Mouse (Mus musculus) urinary bladder, postnatal 4 days (tissue): ENCODE data around the gene Prss36.
"Not testable (repeated sequence)": the region's sequence is repeated elsewhere in the genome, so short reads cannot be mapped to it uniquely, and the experiment has no call there.

ENCODE experiments used
- DNase-seq, 2 experiments: peaks; one replicate each; pipeline ENCODE4 v3.0.0; 2021 to 2022; ENCODE audit warnings: low spot score in 2 of 2

Prss36 gene

DNA sequence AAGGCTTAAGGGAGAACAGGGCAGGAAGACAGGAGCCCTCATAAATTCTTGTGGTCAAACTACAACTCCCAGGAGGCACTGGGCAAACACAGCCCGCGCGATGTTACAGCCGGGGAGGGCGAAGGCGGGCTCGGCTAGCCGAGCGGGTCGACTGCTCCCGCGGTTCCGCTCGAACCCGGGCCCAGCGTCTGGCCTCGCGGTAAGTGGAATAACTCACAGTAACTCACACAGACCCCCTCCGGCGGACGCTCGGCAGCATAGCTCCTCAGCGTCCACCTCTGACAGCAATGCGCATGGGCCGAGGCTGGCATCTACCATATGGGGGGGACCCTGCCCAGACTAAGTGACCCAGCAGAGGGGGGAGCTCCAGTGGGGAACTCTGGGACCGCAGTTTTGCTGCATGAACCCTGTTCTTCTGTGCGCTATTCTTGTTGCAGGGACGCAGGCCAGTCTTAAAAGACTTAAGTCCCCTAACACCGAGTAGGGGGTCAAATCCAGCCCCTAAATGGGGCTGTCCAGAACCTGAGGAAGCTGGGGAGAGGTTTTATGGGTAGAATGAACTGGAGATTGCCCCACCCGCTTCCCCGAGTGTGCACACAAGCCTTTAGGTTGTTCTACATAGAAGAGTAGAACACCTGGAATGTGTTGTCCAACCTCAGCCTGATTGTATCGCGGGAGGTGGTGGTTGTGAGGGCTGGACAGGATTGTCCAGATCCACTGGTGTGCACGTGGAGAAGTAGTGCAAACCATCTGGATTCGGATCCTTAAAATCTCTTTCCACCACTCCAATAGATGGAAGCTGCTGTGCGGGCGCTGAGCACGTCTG is 42.3 kb downstream of the Prss36 start, which contains the start of gene Bckdk:
Gene Bckdk, plus strand, starts transcription at position 112 of the 826 bp plus-strand sequence.
- peak; percentile 77 to 83 for DNase-seq

DNA sequence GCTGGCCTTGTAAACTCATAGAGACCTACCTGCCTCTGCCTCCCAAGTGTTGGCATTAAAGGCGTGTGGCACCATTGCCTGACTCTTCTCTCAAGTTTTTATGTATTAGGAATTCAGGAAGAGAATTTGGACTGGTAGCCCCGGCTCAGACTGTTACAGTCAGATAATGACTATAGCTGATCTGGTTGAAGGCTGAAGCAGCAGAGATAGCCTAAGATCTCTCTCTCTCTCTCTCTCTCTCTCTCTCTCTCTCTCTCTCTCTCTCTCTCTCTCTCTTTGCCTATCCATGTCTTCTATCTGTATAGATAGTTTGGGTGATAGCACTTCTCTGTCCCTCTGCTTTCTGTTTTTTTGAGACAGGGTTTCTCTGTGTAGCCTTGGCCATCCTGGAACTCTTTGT is 44.8 kb downstream of the Prss36 start:
- DNase-seq: no peak

DNA sequence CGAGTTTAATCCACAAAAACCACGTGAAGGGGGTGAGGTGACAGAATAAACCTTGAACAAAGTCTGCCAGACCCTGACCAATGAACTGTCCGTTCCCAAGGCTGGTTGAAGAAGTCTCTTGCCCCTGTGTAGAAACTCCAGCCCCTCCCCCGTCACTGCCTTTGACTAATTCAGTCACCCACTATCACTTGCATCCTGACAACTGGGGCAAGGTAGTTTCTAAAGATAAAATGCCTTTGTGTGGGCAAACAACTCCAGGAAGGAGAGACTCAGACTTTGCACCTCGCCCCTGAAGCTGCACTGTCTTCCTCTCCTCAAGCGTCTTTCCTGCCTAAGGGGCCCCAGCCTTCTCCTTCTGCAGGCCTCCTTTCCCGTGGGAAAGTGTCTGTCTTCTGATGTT is 46.5 kb downstream of the Prss36 start:
- no peak for DNase-seq

DNA sequence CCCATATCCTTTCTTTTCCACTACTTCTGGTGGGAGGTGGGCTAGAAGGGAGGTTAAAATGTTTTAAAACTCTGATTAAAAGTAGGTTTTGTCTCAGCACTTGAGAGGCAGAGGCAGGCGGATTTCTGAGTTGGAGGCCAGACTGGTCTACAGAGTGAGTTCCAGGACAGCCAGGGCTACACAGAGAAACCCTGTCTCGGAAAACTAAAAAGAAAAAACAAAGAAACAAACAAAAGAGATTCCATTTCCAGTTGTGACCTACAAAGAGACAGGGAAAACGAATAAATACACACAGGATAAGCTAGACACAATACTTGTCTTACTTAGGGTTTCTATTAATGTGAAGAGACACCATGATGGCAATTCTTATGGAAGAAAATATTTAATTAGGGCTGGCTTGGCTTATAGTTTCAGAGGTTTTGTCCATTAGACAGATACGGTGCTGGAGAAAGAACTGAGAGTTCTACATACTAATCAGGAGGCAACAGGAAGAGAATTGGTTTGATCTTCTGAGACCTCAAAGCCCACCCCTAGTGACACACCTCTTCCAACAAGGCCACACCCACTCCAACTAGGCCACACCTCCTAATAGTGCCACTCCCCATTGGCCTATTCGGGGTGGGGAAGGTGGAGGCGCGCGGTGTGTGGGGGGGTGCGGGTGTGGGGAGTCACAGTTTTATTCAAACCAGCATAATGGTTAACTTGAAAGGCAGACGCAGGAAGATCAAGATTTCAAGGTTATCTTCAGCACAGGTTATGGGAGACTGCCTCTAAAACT is 48.2 kb downstream of the Prss36 start:
- DNase-seq: no peak

DNA sequence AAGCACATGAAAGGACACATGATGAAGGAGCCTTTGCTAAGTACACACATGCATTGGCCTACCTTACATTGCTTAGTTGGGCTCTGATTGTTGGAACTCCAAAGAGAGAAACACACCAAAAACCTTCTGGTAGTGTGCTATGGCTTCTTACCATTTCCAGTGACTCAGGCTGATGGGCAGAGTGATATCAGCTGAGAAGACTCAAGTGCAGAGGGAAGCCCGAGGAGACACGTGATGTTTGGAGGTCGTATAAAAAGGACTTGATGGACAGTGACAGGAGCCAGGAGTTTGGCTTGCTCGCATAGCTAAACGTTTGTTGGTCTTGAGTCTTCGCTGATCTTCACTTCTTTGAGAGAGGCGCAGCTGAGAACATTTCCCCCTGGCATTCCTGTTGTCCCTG is 49.0 kb downstream of the Prss36 start:
- no peak for DNase-seq

DNA sequence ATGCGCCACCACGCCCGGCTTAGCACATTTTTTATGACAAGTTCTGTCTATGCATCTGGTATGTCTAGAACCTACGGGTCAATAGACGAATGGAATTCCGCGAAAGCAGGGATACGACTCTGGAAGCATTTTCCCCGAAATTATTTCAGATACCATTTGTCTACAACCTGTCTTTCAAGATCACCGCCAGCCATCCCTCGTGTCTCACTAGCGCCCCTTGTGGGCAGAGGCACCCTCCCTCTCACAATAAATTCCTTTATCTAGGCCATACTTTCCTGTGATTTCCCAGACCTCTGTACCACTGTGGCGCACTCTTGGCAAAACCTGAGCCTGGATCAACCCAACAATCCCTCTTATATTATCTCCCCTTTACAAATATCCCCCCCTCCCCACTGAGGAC is 50.1 kb downstream of the Prss36 start:
- no peak for DNase-seq

DNA sequence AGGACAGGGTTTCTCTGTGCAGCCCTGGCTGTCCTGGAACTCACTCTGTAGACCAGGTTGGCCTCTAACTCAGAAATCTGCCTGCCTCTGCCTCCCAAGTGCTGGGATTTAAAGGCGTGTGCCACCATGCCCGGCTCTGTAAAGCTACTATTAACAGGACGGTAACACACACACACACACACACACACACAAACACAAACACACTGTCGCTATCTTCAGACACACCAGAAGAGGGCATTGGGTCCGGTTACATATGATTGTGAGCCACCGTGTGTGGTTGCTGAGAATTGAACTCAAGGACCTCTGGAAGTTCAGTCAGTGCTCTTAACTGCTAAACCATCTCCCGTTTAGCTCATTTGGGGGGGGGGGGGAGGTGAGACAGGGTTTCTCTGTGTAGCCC is 50.6 kb downstream of the Prss36 start:
- DNase-seq: not testable (repeated sequence)

DNA sequence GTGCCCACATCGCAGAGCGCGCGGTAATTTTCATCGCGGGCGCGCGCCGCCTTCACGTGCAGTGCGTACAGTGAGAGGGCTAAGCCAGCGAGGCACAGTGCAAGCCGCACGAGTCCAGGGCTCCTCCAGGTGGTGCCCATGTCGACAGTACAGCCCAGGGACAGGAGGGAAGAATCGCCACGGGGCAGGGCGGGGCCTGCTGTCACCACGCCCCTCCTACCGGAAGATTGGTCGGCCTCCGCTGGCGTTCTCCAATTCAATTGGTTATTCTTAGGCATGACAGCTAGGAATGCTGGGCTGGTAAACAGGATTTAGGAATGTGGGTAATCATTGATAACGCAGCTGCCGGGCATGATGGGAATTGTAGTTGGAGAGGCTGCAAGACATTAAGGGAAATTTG is 51.1 kb downstream of the Prss36 start, which contains the start of the genes Gm21974 and Vkorc1:
Gene Gm21974, minus strand, starts transcription at position 13 of the 400 bp plus-strand sequence.
Gene Vkorc1, minus strand, starts transcription at position 176 of the 400 bp plus-strand sequence.
- peak; percentile 94 to 95 for DNase-seq

DNA sequence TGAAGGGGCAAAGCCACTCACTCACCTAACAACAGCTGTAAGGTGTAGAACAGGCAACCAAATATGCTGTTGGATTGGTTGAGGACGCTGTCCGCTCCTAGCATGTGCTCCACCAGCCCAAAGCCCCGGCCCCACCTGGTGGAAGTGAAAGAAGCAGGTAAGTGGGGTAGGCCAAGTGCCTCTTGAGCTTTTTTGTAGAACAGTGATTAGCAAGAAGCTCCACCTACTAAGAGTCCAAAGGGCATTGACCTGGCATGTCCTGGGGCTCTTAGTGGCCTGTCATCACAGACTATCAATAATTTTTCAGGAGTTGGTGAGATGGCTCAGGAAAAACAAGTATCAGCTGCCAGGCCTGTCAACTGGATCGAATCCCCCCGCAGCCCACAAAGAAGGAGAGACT is 52.0 kb downstream of the Prss36 start:
- DNase-seq: no peak

DNA sequence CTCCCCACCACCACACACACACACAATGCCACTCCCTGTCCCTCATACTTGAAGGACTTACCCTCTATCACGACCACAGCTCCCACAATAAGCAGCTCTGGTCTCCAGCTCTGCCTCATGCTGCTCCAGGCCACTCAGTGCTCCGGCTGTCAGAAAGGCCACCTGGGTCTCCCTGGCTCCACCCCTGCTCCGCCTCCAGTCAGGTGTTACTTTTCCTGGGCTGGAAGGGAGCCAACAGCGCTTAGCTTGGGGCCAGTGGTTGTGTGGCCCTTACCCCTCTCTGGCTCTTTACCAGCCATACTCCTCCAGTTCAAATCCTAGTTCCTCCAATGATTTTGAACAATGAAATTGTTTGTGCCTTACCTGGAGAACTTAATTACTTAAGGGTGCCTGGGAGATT is 55.7 kb downstream of the Prss36 start, which contains the start of gene Prss53:
Gene Prss53, minus strand, starts transcription at position 173 of the 400 bp plus-strand sequence.
- no peak for DNase-seq

DNA sequence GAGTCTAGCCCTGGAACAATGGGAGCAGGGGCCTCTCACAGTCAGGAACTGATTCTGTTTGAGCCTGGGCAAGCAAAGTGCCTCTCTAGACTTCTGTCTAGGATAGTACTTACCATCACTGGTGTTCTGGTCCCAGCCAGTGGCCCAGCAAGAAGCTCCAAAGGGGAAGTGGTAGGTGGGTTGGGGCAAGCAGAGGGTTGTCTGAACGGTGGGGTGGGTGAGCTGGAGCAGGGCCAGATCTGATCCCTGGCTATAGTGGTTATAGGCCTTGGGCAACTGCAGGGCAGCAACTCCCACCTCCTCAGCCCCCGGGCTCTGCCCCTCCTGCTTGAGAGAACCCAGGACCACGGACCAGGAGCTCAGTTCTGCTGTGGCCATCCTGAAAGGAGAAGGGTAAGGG is 57.7 kb downstream of the Prss36 start:
- DNase-seq: no peak

DNA sequence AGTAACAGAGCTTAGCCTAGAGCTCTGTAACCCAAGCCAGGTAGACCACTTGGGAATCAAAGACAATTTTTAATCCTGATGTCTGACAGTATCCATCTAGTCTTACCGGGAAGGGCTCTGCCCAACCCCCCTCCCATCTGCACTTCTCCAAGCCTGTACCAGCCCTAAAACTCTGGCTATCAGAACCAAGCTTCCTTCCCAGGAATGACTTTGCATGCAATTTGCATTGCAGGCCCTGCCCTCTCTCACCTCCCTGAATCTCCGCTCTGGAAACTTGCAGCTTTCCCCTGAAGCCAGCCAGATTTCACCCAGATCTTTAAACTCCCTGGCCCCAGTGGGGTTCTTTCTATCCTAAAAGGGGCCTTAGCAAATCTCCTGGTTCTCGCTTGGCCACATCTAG is 58.7 kb downstream of the Prss36 start:
- DNase-seq: no peak

DNA sequence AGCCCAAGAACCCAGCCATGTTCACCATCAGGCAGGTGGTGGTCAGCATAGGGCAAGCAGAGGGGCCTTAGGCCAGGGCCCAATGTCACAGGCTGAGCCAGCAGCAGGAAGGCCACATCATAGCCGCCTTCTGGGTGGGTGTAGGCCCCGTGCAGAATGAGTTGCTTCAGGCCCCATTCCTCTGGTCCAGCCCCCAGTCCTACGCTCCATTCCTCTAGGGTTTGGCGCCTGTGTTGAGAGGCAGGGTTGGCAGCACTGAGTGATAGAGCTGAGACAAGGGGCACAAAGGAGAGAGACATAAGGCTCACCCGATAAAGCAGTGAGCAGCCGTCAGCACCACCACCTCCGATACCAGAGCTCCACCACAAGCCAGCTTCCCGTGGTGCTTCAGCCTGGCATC is 59.3 kb downstream of the Prss36 start:
- no peak for DNase-seq

DNA sequence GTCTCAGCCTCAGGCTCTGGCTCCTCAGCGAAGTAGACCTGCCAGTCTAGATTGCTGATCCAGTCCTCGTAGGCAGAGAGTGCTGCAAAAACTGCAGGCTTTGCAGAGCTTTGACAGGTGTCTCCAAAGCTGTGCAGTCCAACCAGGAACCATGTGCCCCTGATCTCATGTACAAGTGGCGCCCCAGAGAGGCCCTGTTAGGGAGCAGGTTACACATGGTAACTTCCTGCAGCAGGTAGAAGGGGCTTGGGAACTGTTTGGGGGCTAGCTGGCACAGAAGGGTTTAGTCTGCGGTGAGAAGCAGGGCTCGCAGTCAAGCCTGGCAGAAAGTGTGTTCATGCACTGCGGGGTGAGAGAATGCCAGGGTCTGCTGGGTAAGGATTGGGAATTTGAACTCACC is 60.0 kb downstream of the Prss36 start:
- no peak for DNase-seq

DNA sequence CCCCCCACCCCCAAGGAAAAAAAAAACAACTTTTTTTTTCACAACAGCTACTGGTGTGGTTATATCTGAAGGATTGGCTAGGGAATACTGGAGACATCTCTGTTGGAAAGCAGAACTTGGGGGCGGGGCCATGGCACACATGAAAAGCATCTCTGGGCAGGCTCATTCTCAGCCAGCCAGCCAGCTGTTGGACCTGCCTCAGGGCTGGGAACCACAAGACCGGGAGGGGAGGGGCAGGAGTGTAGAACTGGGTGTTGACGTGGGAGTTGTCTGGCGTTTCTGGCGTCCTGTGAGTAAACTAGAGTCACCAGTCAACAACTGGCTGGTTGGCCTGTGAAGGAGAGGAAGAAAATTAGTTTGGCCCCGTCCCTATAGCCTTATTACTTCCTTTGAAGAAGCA is 60.6 kb downstream of the Prss36 start:
- DNase-seq: peak; percentile 69 to 76
